Mouse (Mus musculus): Measurements from ENCODE around the gene Ihh.

GRCm38 (mm10) chr1:74900341-74901285, 50.9 kb downstream of the Ihh start:
- TF ChIP-seq POLR2A (IDR thresholded peaks at IDR 0.05; ENCODE audit: borderline replicate concordance, low read depth, low read length) = no peak
- TF ChIP-seq CTCF (IDR thresholded peaks at IDR 0.05; ENCODE audit: low read depth, low read length) = no peak
